Mouse (Mus musculus) forebrain, embryonic 16.5 days (tissue): ENCODE measurements around the gene Sept7. TPM values are rescaled to one million over a fixed set of nuclear protein-coding genes. Genes with fewer than 3 reads are reported as not detected.

Experiments
- ATAC-seq: fragments of 200-750 bp; cut with Nextera tagmentation; 2 replicates; pipeline ENCODE4 v1.8.0; 2017; ENCODE audit warnings: mild to moderate bottlenecking, moderate library complexity
- H3K27ac ChIP-seq: fragments of 300-500 bp; sonication (generic); 2 replicates; pipeline ENCODE4 v1.5.1; 2014; ENCODE audit warnings: low read length, control low read depth
- H3K27me3 ChIP-seq: fragments of 300-500 bp; sonication (generic); replicated peaks from 2 replicates; pipeline ENCODE4 v1.6.1; 2014; ENCODE audit warnings: low read length; ENCODE audit not compliant: control insufficient read depth, insufficient read depth
- H3K36me3 ChIP-seq: fragments of 300-500 bp; sonication (generic); 2 replicates; pipeline ENCODE4 v1.6.1; 2014; ENCODE audit not compliant: control insufficient read depth, insufficient read depth
- H3K4me1 ChIP-seq: fragments of 300-500 bp; sonication (generic); replicated peaks from 2 replicates; pipeline ENCODE4 v1.6.1; 2014; ENCODE audit warnings: low read length; ENCODE audit not compliant: control insufficient read depth, insufficient read depth
- H3K4me2 ChIP-seq: fragments of 300-500 bp; sonication (generic); 2 replicates; pipeline ENCODE4 v1.6.1; 2014; ENCODE audit warnings: mild to moderate bottlenecking, low read length, control low read depth
- H3K4me3 ChIP-seq: fragments of 300-500 bp; sonication (generic); replicated peaks from 2 replicates; pipeline ENCODE4 v1.5.1; 2014; ENCODE audit warnings: mild to moderate bottlenecking, low read length, control low read depth
- H3K9ac ChIP-seq: fragments of 300-500 bp; sonication (generic); replicated peaks from 2 replicates; pipeline ENCODE4 v1.6.1; 2014; ENCODE audit warnings: low read depth, low read length, control low read depth
- H3K9me3 ChIP-seq: fragments of 300-500 bp; sonication (generic); 2 replicates; pipeline ENCODE4 v1.6.1; 2016; ENCODE audit warnings: low read length; ENCODE audit not compliant: control insufficient read depth
- WGBS: fragments of 180-500 bp; shearing (Covaris S2); extraction: QIAGEN DNeasy Blood & Tissue Kit; methylation state at CpG from one replicate; pipeline ENCODE4 v1.1.7; 2014; 5-methylcytosine and 5-hydroxymethylcytosine counted together
- polyA plus RNA-seq: library from polyadenylated mRNA; unstranded; fragments of >200 nt; fragmentation: Nextera tagmentation; extraction: Ambion mirVana; gene quantifications from 2 replicates; pipeline ENCODE4 v1.2.1, GENCODE M21; 2015

Sept7 gene
- polyA plus RNA-seq, 1 experiment from 2014 or later = 265 TPM

GRCm38 (mm10) chr9:25337436-25338198, 85.4 kb downstream of the Sept7 start:
- Histone ChIP-seq H3K27ac (no peak overlapping the region), H3K4me2 (no peak overlapping the region), H3K9ac (no peak overlapping the region), H3K36me3 (no peaks in the 10 kb centered on the region), H3K4me1 (no peaks in the 10 kb centered on the region), H3K27me3 (no peaks in the 10 kb centered on the region), H3K4me3 (no peak overlapping the region), H3K9me3 (no peaks in the 10 kb centered on the region)
- no peak for ATAC-seq
- 72% methylated on average over 2 of the region's 2 CpGs for WGBS

- Histone ChIP-seq H3K36me3 (no peaks in the 10 kb centered on the region), H3K9ac (no peak overlapping the region), H3K9me3 (no peaks in the 10 kb centered on the region), H3K4me1 (no peaks in the 10 kb centered on the region), H3K27me3 (no peaks in the 10 kb centered on the region), H3K4me2 (no peak overlapping the region), H3K4me3 (no peak overlapping the region), H3K27ac (no peak overlapping the region)
- no peak for ATAC-seq
- WGBS = 100% methylated on average over 1 of the region's 1 CpGs
Observed at GRCm38 (mm10) chr9:25340412-25340811, 88.2 kb downstream of the Sept7 start.

GRCm38 (mm10) chr9:25353775-25354174, 101.5 kb downstream of the Sept7 start:
- Histone ChIP-seq H3K9me3 (no peaks in the 10 kb centered on the region), H3K27ac (no peak overlapping the region), H3K36me3 (no peaks in the 10 kb centered on the region), H3K9ac (no peak overlapping the region), H3K4me2 (no peak overlapping the region), H3K27me3 (no peaks in the 10 kb centered on the region), H3K4me3 (no peak overlapping the region), H3K4me1 (no peaks in the 10 kb centered on the region)
- ATAC-seq = no peak
- WGBS = 66% methylated on average over 1 of the region's 1 CpGs

- Histone ChIP-seq H3K4me1 (no peaks in the 10 kb centered on the region), H3K36me3 (no peaks in the 10 kb centered on the region), H3K9me3 (no peaks in the 10 kb centered on the region), H3K27me3 (no peaks in the 10 kb centered on the region), H3K9ac (no peak overlapping the region), H3K4me2 (no peak overlapping the region), H3K4me3 (no peak overlapping the region), H3K27ac (no peak overlapping the region)
- 64% methylated on average over 11 of the region's 11 CpGs for WGBS
- peak; percentile 84 for ATAC-seq
Observed at GRCm38 (mm10) chr9:25355806-25356205, 103.6 kb downstream of the Sept7 start.

- H3K9me3 ChIP-seq = no peaks in the 10 kb centered on the region
- H3K36me3 ChIP-seq = no peaks in the 10 kb centered on the region
- 94% methylated on average over 12 of the region's 12 CpGs for WGBS
- H3K4me2 ChIP-seq = no peak overlapping the region
- no peak overlapping the region for H3K9ac ChIP-seq
- no peaks in the 10 kb centered on the region for H3K4me1 ChIP-seq
- no peak for ATAC-seq
- no peaks in the 10 kb centered on the region for H3K27me3 ChIP-seq
- no peak overlapping the region for H3K27ac ChIP-seq
- H3K4me3 ChIP-seq = no peak overlapping the region
Observed at GRCm38 (mm10) chr9:25357589-25357988, 105.3 kb downstream of the Sept7 start.

- ATAC-seq = no peak
- no peak overlapping the region for H3K4me2 ChIP-seq
- H3K9ac ChIP-seq = no peak overlapping the region
- no peaks in the 10 kb centered on the region for H3K4me1 ChIP-seq
- H3K4me3 ChIP-seq = no peak overlapping the region
- H3K27me3 ChIP-seq = no peaks in the 10 kb centered on the region
- 41% methylated on average over 5 of the region's 5 CpGs for WGBS
- no peaks in the 10 kb centered on the region for H3K36me3 ChIP-seq
- H3K9me3 ChIP-seq = no peaks in the 10 kb centered on the region
- H3K27ac ChIP-seq = no peak overlapping the region
Observed at GRCm38 (mm10) chr9:25358018-25358417, 105.8 kb downstream of the Sept7 start.

Other genes starting within 250 kb of the Sept7 start
- gene Gm10181, start 163.0 kb upstream of the Sept7 start, polyA plus RNA-seq = not detected in 2 replicates
- 35.7 and 41.8 TPM in 2 replicates for gene Herpud2, start 100.6 kb upstream of the Sept7 start, polyA plus RNA-seq
- gene Eepd1, start 229.1 kb downstream of the Sept7 start, polyA plus RNA-seq = 12.4 and 17.7 TPM in 2 replicates